Mouse (Mus musculus): ENCODE data around the gene Apaf1.

The Apaf1 gene

GRCm38 (mm10) chr10:91082550-91083392, at the start of gene Apaf1, which contains the start of gene Ikbip:
Gene Apaf1 (minus strand): TSS chr10:91082770.
Gene Ikbip (plus strand): TSS chr10:91082940.
- peak; percentile 100 for DNase-seq

GRCm38 (mm10) chr10:91131565-91131964, 49.0 kb upstream of the Apaf1 start:
- DNase-seq = no peak

GRCm38 (mm10) chr10:91130792-91131191, 48.2 kb upstream of the Apaf1 start:
- no peak for DNase-seq

- DNase-seq = no peak
Measured at GRCm38 (mm10) chr10:91128551-91129160, 46.1 kb upstream of the Apaf1 start.

- DNase-seq = no peak
Measured at GRCm38 (mm10) chr10:91127395-91127794, 44.8 kb upstream of the Apaf1 start.

- DNase-seq = no peak
Measured at GRCm38 (mm10) chr10:91126618-91127355, 44.2 kb upstream of the Apaf1 start.

GRCm38 (mm10) chr10:91123828-91124822, 41.6 kb upstream of the Apaf1 start, which contains the start of gene Slc25a3:
Gene Slc25a3 (minus strand): TSS chr10:91124059.
- DNase-seq = peak; percentile 98

- DNase-seq = no peak
Measured at GRCm38 (mm10) chr10:91123281-91123827, 40.8 kb upstream of the Apaf1 start.

- no peak for DNase-seq
Measured at GRCm38 (mm10) chr10:91122646-91123045, 40.1 kb upstream of the Apaf1 start.

GRCm38 (mm10) chr10:91116958-91117357, 34.4 kb upstream of the Apaf1 start:
- no peak for DNase-seq

GRCm38 (mm10) chr10:91109841-91110240, 27.3 kb upstream of the Apaf1 start:
- DNase-seq = no peak

GRCm38 (mm10) chr10:91105981-91106380, 23.4 kb upstream of the Apaf1 start:
- no peak for DNase-seq

- no peak for DNase-seq
Measured at GRCm38 (mm10) chr10:91102799-91103590, 20.4 kb upstream of the Apaf1 start.

GRCm38 (mm10) chr10:91101936-91102335, 19.4 kb upstream of the Apaf1 start:
- no peak for DNase-seq

GRCm38 (mm10) chr10:91100101-91100500, 17.5 kb upstream of the Apaf1 start:
- DNase-seq = no peak

GRCm38 (mm10) chr10:91098056-91098455, 15.5 kb upstream of the Apaf1 start:
- DNase-seq = no peak

- DNase-seq = no peak
Measured at GRCm38 (mm10) chr10:91094251-91095104, 11.9 kb upstream of the Apaf1 start.

- DNase-seq = no peak
Measured at GRCm38 (mm10) chr10:91092812-91093211, 10.2 kb upstream of the Apaf1 start.

- DNase-seq = no peak
Measured at GRCm38 (mm10) chr10:91083393-91083927, 890 bp upstream of the Apaf1 start.

Measured in thymus, postnatal 25 days (tissue).